Mouse (Mus musculus) CH12.LX (cell line): ENCODE data around the gene Slc7a6. TPM values are rescaled to one million over a fixed set of nuclear protein-coding genes. Genes with fewer than 3 reads are reported as not detected.

Experiments
- DNase-seq: peaks from one replicate; pipeline ENCODE4 v3.0.0-alpha.2; 2013; ENCODE audit errors: extremely low read depth
- H3K27ac ChIP-seq: 2 replicates; pipeline ENCODE4 v1.5.1; 2012; ENCODE audit warnings: low read depth, mild to moderate bottlenecking, control low read depth, moderate library complexity; ENCODE audit not compliant: insufficient read depth
- H3K27me3 ChIP-seq: replicated peaks from 2 replicates; pipeline ENCODE3; 2012; ENCODE audit warnings: inconsistent platforms
- H3K36me3 ChIP-seq, 2 experiments: replicated peaks in 1 of 2; 2 replicates each; pipeline versions ENCODE3 to v1.6.1; 2012; ENCODE audit warnings: inconsistent platforms in 1 of 2, low read length in 1 of 2, mild to moderate bottlenecking in 1 of 2, mixed read lengths in 1 of 2, moderate library complexity in 1 of 2; ENCODE audit not compliant: control insufficient read depth in 1 of 2, insufficient read depth in 1 of 2
- H3K4me1 ChIP-seq, 2 experiments: 2 replicates each; pipeline ENCODE4 v1.6.1; 2012; ENCODE audit warnings: inconsistent platforms in 1 of 2, moderate library complexity in 1 of 2; ENCODE audit not compliant: insufficient read depth in 2 of 2, control insufficient read depth in 1 of 2
- H3K4me2 ChIP-seq: 2 replicates; pipeline ENCODE4 v1.6.1; 2012; ENCODE audit warnings: low read depth, mild to moderate bottlenecking, control low read depth; ENCODE audit not compliant: poor library complexity, insufficient read depth, severe bottlenecking
- H3K4me3 ChIP-seq, 3 experiments: fragments of 150-350 bp in 1 of 3; sonication (generic) in 1 of 3; replicated peaks in 1 of 3; 2 replicates each; pipeline versions ENCODE3 to v1.5.1; 2011 to 2012; ENCODE audit warnings: low read depth in 2 of 3, low read length in 2 of 3, mild to moderate bottlenecking in 2 of 3, moderate library complexity in 2 of 3, control low read depth in 1 of 3, improper control_type of control experiment in 1 of 3, inconsistent platforms in 1 of 3, mixed read lengths in 1 of 3; ENCODE audit not compliant: poor library complexity in 1 of 3
- H3K79me2 ChIP-seq: replicated peaks from 2 replicates; pipeline ENCODE4 v1.6.1; 2012; ENCODE audit warnings: mild to moderate bottlenecking, moderate library complexity; ENCODE audit not compliant: control insufficient read depth, poor library complexity, insufficient read depth, severe bottlenecking; ENCODE audit errors: extremely low read depth
- H3K9ac ChIP-seq: 2 replicates; pipeline ENCODE4 v1.6.1; 2012; ENCODE audit warnings: low read depth, mild to moderate bottlenecking, control low read depth, moderate library complexity; ENCODE audit not compliant: insufficient read depth
- H3K9me3 ChIP-seq: replicated peaks from 2 replicates; pipeline ENCODE3; 2012; ENCODE audit warnings: low read length, inconsistent platforms, mixed read lengths
- CHD2 ChIP-seq: IDR thresholded peaks from 2 replicates; pipeline ENCODE4 v1.6.1; 2011; ENCODE audit warnings: low read length, improper control_type of control experiment
- E2F4 ChIP-seq: IDR thresholded peaks from 2 replicates; pipeline ENCODE4 v1.6.1; 2011; ENCODE audit warnings: low read depth, low read length, improper control_type of control experiment; ENCODE audit not compliant: insufficient replicate concordance
- ELF1 ChIP-seq: IDR thresholded peaks from 2 replicates; pipeline ENCODE4 v1.6.1; 2014; ENCODE audit warnings: low read depth, mild to moderate bottlenecking, inconsistent platforms, low read length, improper control_type of control experiment
- ETS1 ChIP-seq: conservative IDR thresholded peaks from 2 replicates; pipeline ENCODE4 v1.6.1; 2012; ENCODE audit warnings: low read depth, mild to moderate bottlenecking, inconsistent platforms, low read length, improper control_type of control experiment, moderate library complexity
- HCFC1 ChIP-seq: IDR thresholded peaks from 2 replicates; pipeline ENCODE4 v1.6.1; 2012; ENCODE audit warnings: low read depth, mild to moderate bottlenecking, inconsistent platforms, low read length, improper control_type of control experiment
- JUN ChIP-seq: IDR thresholded peaks from 2 replicates; pipeline ENCODE4 v1.6.1; 2011; ENCODE audit warnings: low read depth, mild to moderate bottlenecking, low read length, improper control_type of control experiment, moderate library complexity; ENCODE audit not compliant: insufficient read depth
- KAT2A ChIP-seq: IDR thresholded peaks from 2 replicates; pipeline ENCODE4 v1.6.1; 2012; ENCODE audit warnings: low read length, improper control_type of control experiment, inconsistent platforms; ENCODE audit not compliant: insufficient replicate concordance
- MAX ChIP-seq: IDR thresholded peaks from 2 replicates; pipeline ENCODE4 v1.6.1; 2011; ENCODE audit warnings: low read length, improper control_type of control experiment
- MEF2A ChIP-seq: IDR thresholded peaks from 2 replicates; pipeline ENCODE4 v1.6.1; 2014; ENCODE audit warnings: low read depth, mild to moderate bottlenecking, inconsistent platforms, low read length, improper control_type of control experiment, borderline replicate concordance
- MXI1 ChIP-seq: IDR thresholded peaks from 2 replicates; pipeline ENCODE4 v1.6.1; 2011; ENCODE audit warnings: mild to moderate bottlenecking, low read depth, low read length, improper control_type of control experiment
- NELFE ChIP-seq: IDR thresholded peaks from 2 replicates; pipeline ENCODE4 v1.6.1; 2011; ENCODE audit warnings: low read depth, low read length, improper control_type of control experiment
- NRF1 ChIP-seq: IDR thresholded peaks from 2 replicates; pipeline ENCODE4 v1.6.1; 2014; ENCODE audit warnings: low read depth, mild to moderate bottlenecking, inconsistent platforms, low read length, improper control_type of control experiment, moderate library complexity
- PAX5 ChIP-seq: IDR thresholded peaks from 2 replicates; pipeline ENCODE4 v1.6.1; 2012; ENCODE audit warnings: low read length, inconsistent platforms, mixed read lengths
- RCOR1 ChIP-seq: conservative IDR thresholded peaks from 2 replicates; pipeline ENCODE4 v1.6.1; 2012; ENCODE audit warnings: low read depth, mild to moderate bottlenecking, inconsistent platforms, low read length, improper control_type of control experiment
- SIN3A ChIP-seq: IDR thresholded peaks from 2 replicates; pipeline ENCODE4 v1.6.1; 2012; ENCODE audit warnings: low read length, improper control_type of control experiment, inconsistent platforms
- TCF12 ChIP-seq: IDR thresholded peaks from 2 replicates; pipeline ENCODE4 v1.6.1; 2014; ENCODE audit warnings: low read depth, mild to moderate bottlenecking, inconsistent platforms, low read length, improper control_type of control experiment
- ZC3H11A ChIP-seq: IDR thresholded peaks from 2 replicates; pipeline ENCODE4 v1.6.1; 2012; ENCODE audit warnings: low read depth, mild to moderate bottlenecking, inconsistent platforms, low read length, improper control_type of control experiment
- ZMIZ1 ChIP-seq: IDR thresholded peaks from 2 replicates; pipeline ENCODE4 v1.6.1; 2012; ENCODE audit warnings: low read depth, mild to moderate bottlenecking, inconsistent platforms, low read length, improper control_type of control experiment
- dilution Hi-C: fragments of 300-500 bp; cut with MboI; formaldehyde crosslinking; loops from 2 replicates; pipeline ENCODE4 v1.14.3; 2020; ENCODE audit warnings: low sequenced_read_pairs; ENCODE audit not compliant: extremely low pct_unique_long_range_greater_than_20kb, extremely low pct_ligation_motif_present
- in situ Hi-C: fragments of 300-500 bp; cut with MboI; formaldehyde crosslinking; loops from 3 replicates; pipeline ENCODE4 v1.14.3; 2019; ENCODE audit warnings: low sequenced_read_pairs, low pct_ligation_motif_present, low pct_unique_long_range_greater_than_20kb, mixed read lengths
- polyA plus RNA-seq: library from polyadenylated mRNA; unstranded; fragments of >175 nt; gene quantifications from 2 replicates; pipeline ENCODE4 v1.2.1, GENCODE M21; 2012; ENCODE audit warnings: low read depth; ENCODE audit not compliant: insufficient read length
- total RNA-seq, 2 experiments: library from RNA; depleted of rRNA; stranded (reverse); fragments of 300-350 nt in 1 of 2; fragments of >200 nt in 1 of 2; gene quantifications; 2 replicates each; pipeline ENCODE4 v1.2.3; 2012 to 2014

The Slc7a6 gene
- total and polyA plus RNA-seq, 3 experiments = 24.2 to 61.8 (median 32.6) TPM

DNA sequence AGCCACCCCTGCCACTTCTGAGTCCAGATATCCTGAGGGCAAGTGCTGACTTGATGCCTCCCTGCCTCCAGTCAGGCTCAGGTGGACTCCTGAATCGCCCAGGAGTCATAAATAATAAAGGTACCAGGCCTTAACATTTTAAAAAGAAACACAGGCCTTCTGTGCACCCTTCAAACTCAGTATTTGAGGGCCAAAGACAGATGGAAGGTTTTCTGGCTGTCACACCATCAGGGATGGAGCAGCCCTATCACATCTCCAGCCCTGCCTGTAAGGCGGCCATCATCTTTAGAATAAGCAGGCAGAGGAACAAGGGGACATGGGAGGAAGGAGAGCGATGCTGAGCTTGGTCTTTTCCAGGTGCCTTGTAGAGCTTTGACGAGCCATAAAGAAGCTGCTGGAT lies 37.6 kb upstream of the Slc7a6 start:
- no peak overlapping the region for H3K27ac ChIP-seq
- dilution Hi-C loops = no loop called here
- H3K4me3 ChIP-seq = no peak overlapping the region

DNA sequence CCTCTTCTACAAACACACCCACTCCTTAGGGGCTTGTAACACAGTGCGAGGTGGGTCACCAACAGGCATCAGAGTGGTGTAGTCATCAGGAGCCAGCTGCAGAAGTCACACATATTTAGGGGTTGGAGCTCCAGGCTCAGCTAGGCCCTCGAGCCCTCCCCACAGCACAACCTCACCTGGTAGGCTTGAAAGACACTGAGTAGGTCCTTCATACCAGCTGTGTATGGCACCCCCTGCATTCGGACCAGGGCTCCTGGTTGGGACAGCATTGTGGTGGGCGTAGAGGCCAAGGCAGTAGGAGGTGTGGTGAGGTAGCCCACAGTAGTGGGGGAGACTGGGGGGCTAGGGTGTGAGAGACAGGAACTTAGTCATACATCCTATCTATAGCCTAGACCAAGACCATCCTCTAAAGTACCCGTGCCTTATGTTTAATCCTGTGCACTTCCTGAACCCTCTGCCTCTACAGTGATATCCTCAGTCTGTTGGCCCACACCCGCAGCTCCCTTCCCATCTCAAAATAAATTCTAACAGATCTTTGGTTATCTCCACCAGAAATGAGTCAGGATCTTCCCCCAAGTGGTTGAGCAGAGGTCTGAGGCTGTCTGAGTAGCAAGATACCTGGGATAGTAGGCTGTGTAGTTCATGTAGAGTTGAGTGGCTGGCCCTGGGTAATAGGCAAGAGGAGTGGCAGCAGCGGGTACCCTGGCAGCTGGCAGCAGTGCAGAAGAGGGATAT lies 37.0 kb upstream of the Slc7a6 start:
- Histone ChIP-seq H3K4me3 (no peak overlapping the region), H3K36me3 (peaks cover 56 to 90% of the 10 kb centered on the region in 2 experiments), H3K27me3 (no peaks in the 10 kb centered on the region), H3K9me3 (peaks cover 9% of the 10 kb centered on the region), H3K4me2 (no peak overlapping the region), H3K4me1 (no peaks in the 10 kb centered on the region), H3K27ac (no peak overlapping the region), H3K79me2 (no peaks in the 10 kb centered on the region), H3K9ac (no peak overlapping the region)
- in situ Hi-C loops = no loop called here
- dilution Hi-C loops = no loop called here
- no peak for TF ChIP-seq HCFC1
- no peak for TF ChIP-seq SIN3A
- no peak for TF ChIP-seq MEF2A
- no peak for TF ChIP-seq ZC3H11A
- no peak for TF ChIP-seq ELF1
- DNase-seq = no peak

More for the DNA sequence above, 37.6 kb upstream of the Slc7a6 start:
- Histone ChIP-seq H3K9me3 (peaks cover 4% of the 10 kb centered on the region), H3K9ac (no peak overlapping the region), H3K36me3 (peaks cover 58 to 95% of the 10 kb centered on the region in 2 experiments), H3K79me2 (0 out of 2 replicates have a peak, but pooled peaks cover 2% of the 10 kb centered on the region), H3K4me1 (no peaks in the 10 kb centered on the region), H3K4me2 (no peak overlapping the region), H3K27me3 (no peaks in the 10 kb centered on the region)
- DNase-seq = no peak
- in situ Hi-C loops = no loop called here
- no peak for TF ChIP-seq RCOR1
- TF ChIP-seq NELFE = no peak
- TF ChIP-seq KAT2A = no peak
- TF ChIP-seq ETS1 = no peak
- no peak for TF ChIP-seq ZMIZ1
- TF ChIP-seq MAX = no peak
- TF ChIP-seq CHD2 = no peak
- TF ChIP-seq SIN3A = no peak

DNA sequence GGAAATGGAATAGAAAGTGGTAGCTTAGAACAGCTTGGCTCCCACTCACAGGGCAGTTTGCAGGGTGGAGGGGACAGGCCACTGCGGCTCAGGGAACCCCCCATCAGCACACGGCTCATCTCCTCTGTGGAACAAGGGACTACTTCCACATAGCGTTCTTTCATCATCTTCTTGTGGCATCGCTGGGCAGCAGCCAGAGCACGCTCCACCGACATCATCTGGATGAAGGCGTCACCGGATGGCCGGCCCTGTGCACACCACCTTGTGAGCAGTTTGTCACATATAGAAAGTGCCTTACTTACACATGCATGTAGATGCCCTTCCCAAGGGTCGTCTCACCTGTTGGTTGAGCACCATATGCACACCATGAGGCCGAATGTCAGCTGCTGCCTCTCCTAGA lies 36.3 kb upstream of the Slc7a6 start:
- Histone ChIP-seq H3K36me3 (peaks cover 51 to 83% of the 10 kb centered on the region in 2 experiments), H3K4me1 (no peaks in the 10 kb centered on the region), H3K27ac (no peak overlapping the region), H3K9me3 (peaks cover 9% of the 10 kb centered on the region), H3K4me2 (no peak overlapping the region), H3K4me3 (no peak overlapping the region), H3K79me2 (no peaks in the 10 kb centered on the region), H3K9ac (no peak overlapping the region), H3K27me3 (no peaks in the 10 kb centered on the region)
- TF ChIP-seq PAX5 (no peak), TCF12 (no peak), NRF1 (no peak), E2F4 (no peak), MXI1 (no peak), JUN (no peak), HCFC1 (no peak)
- dilution Hi-C loops (no loop called here), in situ Hi-C loops (no loop called here)
- DNase-seq = no peak
